Mouse (Mus musculus) stomach, postnatal 0 days (tissue): Measurements from ENCODE around the gene Daam1.

Source experiments
- CTCF ChIP-seq: IDR thresholded peaks from 2 replicates; pipeline ENCODE4 v1.5.1; 2016; ENCODE audit warnings: antibody characterized with exemption, low read depth, mild to moderate bottlenecking, moderate library complexity
- EP300 ChIP-seq: optimal IDR thresholded peaks from 2 replicates; pipeline ENCODE3; 2016; ENCODE audit warnings: antibody characterized with exemption

DNA sequence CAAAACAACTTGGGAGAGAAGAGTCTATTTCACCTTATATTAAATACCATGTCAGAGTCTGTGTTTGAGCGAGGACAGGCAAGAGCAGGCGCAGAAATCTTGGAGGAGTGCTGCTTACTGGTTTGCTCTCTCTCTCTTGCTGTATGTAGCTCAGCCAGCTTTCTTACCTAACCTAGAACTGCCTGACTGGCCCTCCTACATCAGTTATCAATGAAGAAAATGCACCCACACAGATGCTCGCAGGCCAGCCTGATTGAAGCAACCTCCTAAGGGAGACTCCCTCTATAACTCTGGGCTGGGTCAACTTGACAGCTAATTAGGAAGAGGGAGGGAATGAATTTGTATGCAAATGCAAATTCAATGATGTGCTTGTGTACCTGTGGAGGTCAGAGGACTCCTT, 8.8 kb downstream of the Daam1 start:
- TF ChIP-seq CTCF (no peak), EP300 (no peak)
